Mouse (Mus musculus) E14TG2a.4 (cell line): ENCODE results near the gene Zbtb20.

Source experiments
- H3K27me3 ChIP-seq: 2 replicates; pipeline ENCODE4 v1.6.1; 2014; ENCODE audit warnings: low read length, control low read depth; ENCODE audit not compliant: insufficient read depth
- H3K36me3 ChIP-seq: 2 replicates; pipeline ENCODE4 v1.6.1; 2014; ENCODE audit warnings: low read length, control low read depth; ENCODE audit not compliant: insufficient read depth
- H3K4me1 ChIP-seq: replicated peaks from 2 replicates; pipeline ENCODE4 v1.6.1; 2014; ENCODE audit warnings: low read depth, low read length, control low read depth
- H3K4me3 ChIP-seq: replicated peaks from 2 replicates; pipeline ENCODE4 v1.5.1; 2014; ENCODE audit warnings: mild to moderate bottlenecking, low read length
- H3K9me3 ChIP-seq: 2 replicates; pipeline ENCODE4 v1.6.1; 2014; ENCODE audit warnings: low read length, control low read depth
- CTCF ChIP-seq: conservative IDR thresholded peaks from 2 replicates; pipeline ENCODE4 v1.5.1; 2014; ENCODE audit warnings: low read length
- NANOG ChIP-seq: IDR thresholded peaks from 2 replicates; pipeline ENCODE4 v1.6.1; 2014; ENCODE audit warnings: borderline replicate concordance, low read length, mixed read lengths
- POU5F1 ChIP-seq: IDR thresholded peaks from 2 replicates; pipeline ENCODE4 v1.6.1; 2014; ENCODE audit warnings: low read length, borderline replicate concordance

Zbtb20 gene

GRCm38 (mm10) chr16:43355776-43356645 is 480.3 kb downstream of the Zbtb20 start:
- no peaks in the 10 kb centered on the region for H3K36me3 ChIP-seq
- H3K4me1 ChIP-seq, result no peaks in the 10 kb centered on the region
- H3K4me3 ChIP-seq, result no peak overlapping the region
- H3K27me3 ChIP-seq, result no peaks in the 10 kb centered on the region
- no peaks in the 10 kb centered on the region for H3K9me3 ChIP-seq
- TF ChIP-seq NANOG, result no peak
- no peak for TF ChIP-seq CTCF
- no peak for TF ChIP-seq POU5F1

DNA sequence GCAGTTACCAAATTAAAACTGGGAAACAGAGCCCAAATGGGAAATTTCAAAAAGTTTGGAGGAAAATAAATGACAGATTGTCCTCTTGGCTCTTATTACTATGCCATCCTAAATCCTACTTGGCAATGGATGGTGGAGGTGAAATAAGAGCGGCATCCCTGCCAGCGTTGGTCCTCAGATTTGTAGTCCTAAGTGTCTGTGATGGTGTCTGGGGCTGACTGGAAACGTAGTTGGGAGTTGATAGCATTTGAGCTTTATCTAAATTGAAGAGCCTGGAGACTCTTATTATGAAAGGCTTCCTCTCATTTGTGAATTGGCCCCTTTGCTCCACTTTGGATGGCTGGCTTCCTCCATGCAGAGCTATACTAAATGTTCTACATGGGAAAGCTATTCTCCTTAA is 483.9 kb downstream of the Zbtb20 start:
- Histone ChIP-seq H3K4me3 (no peak overlapping the region), H3K9me3 (peaks cover 10% of the 10 kb centered on the region; the same call in 1 of the 2 replicates), H3K36me3 (no peaks in the 10 kb centered on the region), H3K4me1 (no peaks in the 10 kb centered on the region), H3K27me3 (no peaks in the 10 kb centered on the region)
- TF ChIP-seq NANOG, result no peak
- TF ChIP-seq CTCF, result no peak
- TF ChIP-seq POU5F1, result no peak

GRCm38 (mm10) chr16:43360112-43360511 is 484.4 kb downstream of the Zbtb20 start:
- H3K27me3 ChIP-seq, result no peaks in the 10 kb centered on the region
- no peaks in the 10 kb centered on the region for H3K36me3 ChIP-seq
- no peaks in the 10 kb centered on the region for H3K4me1 ChIP-seq
- TF ChIP-seq NANOG, result no peak
- no peak for TF ChIP-seq CTCF
- no peak for TF ChIP-seq POU5F1
- no peak overlapping the region for H3K4me3 ChIP-seq
- peaks cover 10% of the 10 kb centered on the region; the same call in 1 of the 2 replicates for H3K9me3 ChIP-seq

DNA sequence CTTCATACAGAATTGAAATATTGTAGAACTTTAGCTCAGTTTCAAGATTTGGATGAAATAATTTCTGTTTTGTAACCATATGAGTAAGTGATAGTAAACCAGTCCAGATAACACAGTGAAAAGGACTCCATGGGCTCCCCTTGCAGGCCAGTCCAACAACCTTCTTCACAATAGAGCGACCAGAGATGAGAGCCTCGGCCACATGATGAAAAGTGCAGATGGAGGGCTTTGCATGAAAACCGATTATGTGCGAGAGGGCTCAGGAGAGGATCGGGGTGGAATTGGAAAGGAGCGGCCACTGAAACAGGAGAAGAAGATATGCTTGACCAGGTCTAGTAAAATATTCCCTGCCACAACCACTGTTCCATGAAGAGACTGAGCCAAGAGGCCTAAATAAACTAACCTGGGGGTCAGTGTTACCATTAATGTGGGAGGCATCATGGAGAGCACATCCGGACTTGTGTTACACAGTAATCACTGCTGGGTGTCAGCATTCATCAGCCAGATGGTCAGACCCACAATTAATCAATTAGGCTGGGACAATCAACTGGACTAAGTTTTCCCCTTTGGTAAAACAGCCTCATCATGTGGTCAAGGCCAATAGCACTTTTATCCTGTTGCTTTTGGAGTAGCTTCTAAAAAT is 485.3 kb downstream of the Zbtb20 start:
- TF ChIP-seq POU5F1, result no peak
- no peak for TF ChIP-seq NANOG
- no peak for TF ChIP-seq CTCF
- Histone ChIP-seq H3K36me3 (no peaks in the 10 kb centered on the region), H3K9me3 (peaks cover 10% of the 10 kb centered on the region; the same call in 1 of the 2 replicates), H3K4me1 (no peaks in the 10 kb centered on the region), H3K27me3 (no peaks in the 10 kb centered on the region), H3K4me3 (no peak overlapping the region)

- no peaks in the 10 kb centered on the region for H3K36me3 ChIP-seq
- H3K27me3 ChIP-seq, result no peaks in the 10 kb centered on the region
- no peak overlapping the region for H3K4me3 ChIP-seq
- TF ChIP-seq CTCF, result no peak
- TF ChIP-seq POU5F1, result no peak
- no peak for TF ChIP-seq NANOG
- peaks cover 10% of the 10 kb centered on the region; the same call in 1 of the 2 replicates for H3K9me3 ChIP-seq
- H3K4me1 ChIP-seq, result no peaks in the 10 kb centered on the region
Measured at GRCm38 (mm10) chr16:43362651-43363300, 487.1 kb downstream of the Zbtb20 start.

DNA sequence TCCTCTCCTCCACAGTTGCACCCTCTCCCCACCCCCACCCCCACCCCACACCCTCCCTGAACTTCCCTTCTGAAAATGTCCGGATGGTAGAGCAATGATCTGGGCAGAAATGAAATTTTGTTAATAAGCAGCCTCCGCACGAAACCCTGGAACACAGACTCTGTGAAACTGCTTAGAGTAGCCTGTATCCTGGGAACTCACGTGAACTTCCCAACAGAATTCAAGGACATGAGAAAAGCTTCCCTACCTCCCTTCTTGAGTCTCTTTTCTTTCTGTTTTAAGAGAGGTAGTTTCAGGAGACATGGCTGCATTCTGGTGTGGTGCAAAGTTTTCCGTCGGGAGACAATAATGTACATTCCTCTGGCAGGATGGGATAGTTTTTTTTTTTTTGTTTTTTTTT is 487.6 kb downstream of the Zbtb20 start:
- H3K4me3 ChIP-seq, result no peak overlapping the region
- no peak for TF ChIP-seq CTCF
- no peak for TF ChIP-seq POU5F1
- no peak for TF ChIP-seq NANOG
- no peaks in the 10 kb centered on the region for H3K4me1 ChIP-seq

DNA sequence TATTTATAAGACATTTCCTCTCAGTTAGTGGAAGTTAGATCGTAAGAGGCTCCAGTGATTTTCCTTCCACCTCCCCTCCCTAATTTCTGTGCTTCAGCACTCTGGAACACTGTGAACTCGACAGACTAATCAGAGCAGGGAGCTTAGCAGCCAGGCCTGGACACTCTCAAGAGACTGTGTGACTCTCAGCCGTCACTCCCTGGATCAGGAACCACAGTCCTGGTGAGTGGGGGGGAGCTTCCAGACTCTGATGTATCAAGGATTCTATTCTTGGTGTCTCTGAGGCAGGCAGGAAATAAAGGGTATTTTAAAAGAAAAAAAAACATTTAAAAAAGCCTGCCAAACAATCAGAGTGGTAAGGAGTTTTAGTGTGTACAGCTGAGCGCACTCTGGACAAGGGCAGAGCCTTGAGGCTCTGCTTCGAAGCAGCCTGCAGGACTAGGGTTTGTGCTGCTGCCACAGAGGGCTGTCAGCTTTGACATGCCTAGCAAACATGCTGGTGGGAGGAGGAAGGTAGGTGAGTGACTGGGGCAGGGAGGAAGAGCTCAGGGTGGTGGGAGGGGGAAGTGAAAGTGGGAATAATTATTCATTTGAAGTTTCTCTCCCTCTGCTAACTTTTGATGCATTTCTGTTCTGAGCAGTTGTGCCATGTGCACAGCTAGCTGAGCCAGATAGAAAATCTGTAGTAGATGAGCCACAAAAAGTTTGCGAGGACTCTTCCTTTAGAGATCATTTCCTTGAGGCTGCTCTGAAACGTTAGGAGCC is 488.3 kb downstream of the Zbtb20 start:
- H3K36me3 ChIP-seq, result no peaks in the 10 kb centered on the region
- H3K27me3 ChIP-seq, result no peaks in the 10 kb centered on the region
- H3K4me3 ChIP-seq, result no peak overlapping the region
- TF ChIP-seq POU5F1, result no peak
- TF ChIP-seq NANOG, result no peak
- TF ChIP-seq CTCF, result no peak
- H3K9me3 ChIP-seq, result peaks cover 10% of the 10 kb centered on the region; the same call in 1 of the 2 replicates
- H3K4me1 ChIP-seq, result no peaks in the 10 kb centered on the region

More for the DNA sequence above, 487.6 kb downstream of the Zbtb20 start:
- Histone ChIP-seq H3K9me3 (peaks cover 10% of the 10 kb centered on the region; the same call in 1 of the 2 replicates), H3K27me3 (no peaks in the 10 kb centered on the region), H3K36me3 (no peaks in the 10 kb centered on the region)

DNA sequence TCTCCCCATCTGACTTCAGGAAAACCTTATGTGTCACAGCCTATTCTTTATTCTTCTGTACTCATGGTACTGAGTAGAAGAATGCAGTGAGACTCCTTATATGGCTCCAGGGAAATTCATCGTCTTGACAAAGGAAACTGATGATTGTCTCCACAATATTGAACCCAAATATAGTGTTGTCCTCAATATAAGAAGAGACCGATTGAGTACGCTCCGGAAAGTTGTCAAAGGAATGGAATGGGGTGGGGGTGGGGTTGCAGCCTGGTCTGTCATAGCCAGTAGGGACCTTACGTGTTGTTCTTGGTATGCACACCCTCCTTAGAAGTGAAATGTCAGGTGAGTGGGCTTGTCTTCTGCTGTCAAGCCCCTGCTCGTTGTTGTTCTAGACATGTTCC is 488.8 kb downstream of the Zbtb20 start:
- Histone ChIP-seq H3K9me3 (peaks cover 10% of the 10 kb centered on the region; the same call in 1 of the 2 replicates), H3K36me3 (no peaks in the 10 kb centered on the region), H3K4me1 (no peaks in the 10 kb centered on the region), H3K4me3 (no peak overlapping the region), H3K27me3 (no peaks in the 10 kb centered on the region)
- TF ChIP-seq NANOG (no peak), POU5F1 (no peak), CTCF (no peak)
